Mouse (Mus musculus): ENCODE measurements at regions not wholly inside any gene's neighbourhood (a gene's known extent, or its start where the extent isn't known, plus 50 kb on each side); places are given as distances from the start of the nearest gene placed in this dataset.
A peak's percentile ranks its signal among the peaks of the same experiment; 100 is the strongest.
"Not testable (repeated sequence)": the region's sequence is repeated elsewhere in the genome, so short reads cannot be mapped to it uniquely, and the experiment has no call there.

DNA sequence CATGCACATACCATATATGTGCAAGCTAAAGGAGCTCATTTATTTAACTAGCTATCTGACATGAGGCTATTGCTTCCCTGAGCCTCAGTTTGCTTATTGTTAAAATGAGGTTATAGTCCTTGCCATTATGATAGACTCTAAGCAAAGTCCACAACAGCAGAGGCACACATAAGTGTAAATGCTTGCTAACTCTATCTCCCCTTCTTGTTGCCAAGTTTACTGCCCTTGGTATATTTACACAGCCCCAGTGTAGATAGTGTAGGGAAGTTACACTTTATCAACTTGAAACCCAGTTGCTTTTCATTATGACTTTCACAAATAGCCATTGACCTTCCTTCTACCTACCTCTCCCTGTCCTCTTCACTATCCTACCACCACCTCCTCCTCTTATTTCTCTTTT lies 782.6 kb upstream of the Agtr1b start:
- no peak for DNase-seq

DNA sequence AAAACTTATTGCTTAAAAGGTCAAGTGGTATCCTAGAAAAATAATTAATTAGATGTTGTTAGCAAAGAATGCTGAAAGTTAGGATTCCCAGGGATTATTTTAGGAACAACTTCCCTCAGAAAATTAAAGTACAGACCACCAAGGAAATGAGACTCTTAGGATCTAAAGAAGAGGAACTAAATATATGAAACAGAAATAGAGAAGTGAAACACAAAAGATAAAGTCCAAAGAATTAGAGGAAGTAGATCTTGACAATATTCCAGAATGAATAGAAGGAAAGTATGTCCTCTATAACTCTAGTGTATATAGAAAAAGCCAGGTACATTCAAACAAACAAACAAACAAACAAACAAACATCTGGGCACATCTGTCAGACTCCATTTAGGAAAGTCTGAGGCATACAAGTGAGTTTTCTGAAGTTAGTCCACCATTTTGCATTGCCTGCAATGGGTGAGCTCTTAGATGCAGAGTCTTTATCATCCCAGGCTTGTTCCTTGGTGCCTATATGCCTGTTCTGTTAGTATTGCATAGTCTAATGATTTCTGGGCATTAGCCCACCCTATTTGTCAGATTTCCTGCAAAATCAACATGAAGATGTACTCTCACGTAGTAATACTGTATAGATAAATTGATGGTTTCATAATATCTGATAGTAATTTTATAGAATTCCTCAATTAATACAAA lies 762.0 kb upstream of the Agtr1b start:
- no peak for DNase-seq

DNA sequence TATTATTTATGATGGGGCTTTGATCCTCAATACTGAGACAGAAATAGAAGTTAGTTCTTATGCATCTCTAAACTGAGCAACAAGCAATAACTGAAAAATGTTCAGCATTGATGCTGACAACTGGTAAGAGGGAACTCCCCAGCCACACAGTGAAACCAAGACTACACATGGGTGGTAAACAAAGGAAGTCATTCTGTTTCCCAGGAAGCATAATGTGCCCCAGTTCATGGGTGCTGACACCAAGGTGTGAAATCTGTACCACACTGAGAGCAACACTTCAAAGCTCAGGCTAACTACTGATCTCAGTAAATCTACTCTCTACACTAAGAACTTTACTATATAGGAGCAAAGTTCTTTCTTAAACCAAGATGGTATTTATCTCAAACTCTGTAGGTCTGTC lies 759.2 kb upstream of the Agtr1b start:
- no peak for DNase-seq

DNA sequence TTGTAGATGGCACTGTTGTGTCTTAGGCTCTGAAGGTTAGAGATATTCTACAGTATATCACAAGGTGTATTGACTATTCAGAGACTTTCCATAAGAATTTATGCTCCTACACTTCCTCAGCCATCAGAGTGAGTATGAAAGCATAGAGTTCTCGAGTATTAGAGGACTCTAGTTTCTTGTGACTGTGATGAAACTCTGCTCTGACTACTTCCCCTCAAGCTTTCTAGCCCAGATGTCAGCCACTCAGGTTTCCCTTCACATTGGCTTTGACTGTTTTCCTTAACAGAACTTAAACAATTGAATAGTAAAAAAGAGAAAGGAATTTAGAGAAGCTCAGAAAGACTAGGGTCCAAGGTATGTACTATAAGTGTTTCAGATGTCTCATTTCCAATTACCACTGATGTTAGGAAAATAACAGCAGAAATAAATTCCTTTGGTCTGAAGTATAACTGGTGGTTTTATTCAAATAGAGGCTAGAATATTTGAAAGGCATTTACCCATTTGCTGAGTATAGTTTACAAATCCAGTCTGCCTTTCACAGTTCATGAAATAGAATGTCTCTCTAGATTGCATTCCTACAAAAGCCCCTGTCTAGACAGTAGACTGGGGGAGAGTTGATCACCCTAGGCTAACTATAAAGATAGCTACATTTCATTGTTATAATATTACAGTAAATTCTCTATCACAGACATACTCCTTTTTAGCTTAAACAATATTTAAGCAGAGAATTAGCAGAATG lies 751.4 kb upstream of the Agtr1b start:
- no peak for DNase-seq

DNA sequence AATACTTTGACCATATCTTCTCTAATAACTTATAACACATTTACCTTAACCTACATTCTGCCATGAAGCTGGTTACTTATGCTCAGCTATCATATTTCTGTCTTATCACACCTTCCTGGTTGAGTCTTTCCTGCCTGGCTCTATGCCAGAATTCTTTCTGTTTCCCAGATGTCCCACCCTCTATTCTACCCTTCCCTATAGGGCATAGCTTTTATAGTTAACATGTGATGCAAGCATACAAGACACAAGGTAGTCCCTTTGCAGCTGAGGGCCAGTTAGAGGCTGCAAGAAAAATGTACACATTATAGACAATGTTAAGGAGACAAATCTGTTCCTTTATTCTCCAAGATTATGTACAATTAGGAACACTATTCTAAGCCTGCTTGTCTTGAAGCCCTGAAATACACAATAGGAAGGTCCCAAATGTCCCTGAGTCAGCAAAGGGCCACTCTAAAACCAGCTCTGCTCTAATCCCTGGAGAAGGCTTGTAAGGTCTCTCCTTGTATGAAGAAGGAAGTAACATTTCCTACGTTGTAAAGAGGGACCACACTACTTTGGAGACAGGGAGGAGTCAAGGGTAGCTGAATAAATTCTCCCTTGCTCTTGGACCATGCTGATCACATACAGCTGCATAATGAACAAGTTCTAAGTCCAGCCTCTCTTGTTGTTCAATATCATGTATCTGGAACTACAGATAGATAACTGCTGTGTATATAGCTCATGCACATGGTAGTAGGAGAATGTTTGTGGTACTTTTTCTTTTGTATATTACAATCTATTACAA lies 745.0 kb upstream of the Agtr1b start:
- DNase-seq = no peak

DNA sequence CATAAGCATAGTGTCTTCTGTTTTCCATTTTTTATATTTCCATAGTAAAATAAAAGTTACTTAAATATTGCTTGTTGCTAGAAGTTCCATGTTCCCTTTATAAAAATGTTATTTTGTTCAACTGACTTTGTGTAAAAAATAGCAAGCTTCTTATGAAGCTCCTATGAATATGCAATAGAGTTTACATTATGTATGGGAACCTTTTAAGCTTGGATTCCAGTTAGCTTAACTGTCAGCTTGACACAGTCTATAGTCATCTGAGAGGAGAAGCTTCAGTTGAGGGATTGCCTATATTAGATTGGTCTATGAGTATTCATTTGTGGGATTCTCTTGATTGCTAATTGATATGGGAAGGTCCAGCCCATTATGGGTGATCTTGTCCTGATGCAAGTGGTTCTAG lies 723.2 kb upstream of the Agtr1b start:
- no peak for DNase-seq

DNA sequence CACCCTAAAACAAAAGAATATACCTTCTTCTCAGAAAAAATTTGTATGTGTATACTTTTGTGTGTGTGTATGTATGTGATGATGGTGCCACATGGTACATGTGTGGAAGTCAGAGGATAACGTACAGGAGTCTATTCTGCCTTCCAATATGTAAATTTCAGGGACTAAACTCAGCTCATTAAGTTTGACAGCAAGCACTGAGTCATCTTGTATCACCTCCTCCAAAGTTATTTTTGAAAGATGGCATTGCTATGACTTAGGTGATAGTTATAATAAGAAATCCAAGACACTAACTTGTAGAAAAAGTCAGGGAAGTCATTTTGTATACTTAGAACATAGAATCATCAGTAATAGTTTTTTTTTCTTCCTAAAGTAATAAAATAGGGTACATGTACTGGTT lies 719.4 kb upstream of the Agtr1b start:
- DNase-seq = no peak

DNA sequence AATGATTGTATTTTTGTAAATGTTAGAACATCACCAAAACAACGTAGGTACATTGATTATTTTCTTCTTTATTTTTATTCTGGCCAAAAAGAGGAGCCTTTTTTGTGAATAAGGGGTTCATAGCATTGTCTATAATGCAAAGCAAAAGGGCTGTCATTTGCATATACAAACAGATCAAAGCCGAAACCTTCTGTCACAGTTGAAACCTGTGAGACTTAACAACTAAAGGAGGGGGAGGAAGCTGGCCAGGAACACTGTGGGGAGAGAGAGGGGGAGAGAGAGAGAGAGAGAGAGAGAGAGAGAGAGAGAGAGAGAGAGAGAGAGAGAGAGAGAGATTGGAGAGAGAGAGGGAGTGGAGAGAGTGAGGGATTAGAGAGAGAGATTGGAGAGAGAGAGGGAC lies 710.6 kb upstream of the Agtr1b start:
- no peak for DNase-seq

DNA sequence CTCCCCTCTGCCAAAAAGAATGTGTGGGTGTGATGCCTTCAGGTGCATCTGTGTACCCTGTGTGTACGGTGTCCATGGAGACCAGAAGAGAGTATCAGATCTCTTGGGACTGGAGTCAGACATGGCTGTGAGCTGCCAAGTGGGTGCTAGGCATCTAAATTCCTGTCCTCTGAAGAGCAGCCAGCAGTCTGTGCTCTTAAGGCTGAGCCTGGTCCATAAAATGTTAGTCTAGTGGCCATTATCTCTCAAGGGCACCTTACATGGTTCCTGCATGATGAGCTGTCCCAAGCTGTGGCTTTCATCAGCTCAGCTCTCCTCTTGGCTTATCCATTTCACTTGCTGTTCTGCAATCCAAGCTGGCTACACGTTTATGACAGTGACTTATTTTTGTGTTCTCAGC lies 686.4 kb upstream of the Agtr1b start:
- not testable (repeated sequence) for DNase-seq

DNA sequence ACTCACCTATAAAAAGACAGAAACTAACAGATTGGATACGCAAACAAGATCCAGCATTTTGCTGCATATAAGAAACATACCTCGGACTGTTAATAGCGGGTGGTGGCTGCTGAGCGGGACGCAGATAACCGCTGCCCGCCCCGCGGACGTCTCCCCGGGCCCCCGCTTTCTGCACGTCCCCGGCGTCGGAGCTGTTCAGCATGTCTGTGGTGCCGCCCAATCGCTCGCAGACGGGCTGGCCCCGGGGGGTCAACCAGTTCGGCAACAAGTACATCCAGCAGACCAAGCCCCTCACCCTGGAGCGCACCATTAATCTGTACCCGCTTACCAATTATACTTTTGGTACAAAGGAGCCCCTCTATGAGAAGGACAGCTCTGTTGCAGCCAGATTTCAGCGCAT lies 682.4 kb upstream of the Agtr1b start:
- DNase-seq = not testable (repeated sequence)

DNA sequence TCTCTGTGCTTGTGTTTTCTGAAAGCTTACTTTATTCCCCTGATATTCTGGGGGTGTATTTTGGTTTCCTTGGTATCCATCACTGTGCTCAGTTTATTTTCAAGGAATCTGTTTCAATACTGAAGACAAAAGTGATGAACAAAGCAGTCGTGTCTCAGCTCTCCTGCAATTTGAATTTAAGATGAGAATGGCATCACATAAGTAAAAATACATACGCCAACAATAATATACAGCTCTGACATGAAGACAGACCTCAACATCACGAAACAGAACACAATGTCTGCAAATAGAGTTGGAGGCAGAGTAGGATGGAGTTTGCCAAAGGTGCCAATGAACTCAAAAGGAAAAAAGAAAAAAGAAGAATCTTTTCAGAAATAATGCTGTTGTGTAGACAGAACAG lies 679.0 kb upstream of the Agtr1b start:
- DNase-seq = no peak

DNA sequence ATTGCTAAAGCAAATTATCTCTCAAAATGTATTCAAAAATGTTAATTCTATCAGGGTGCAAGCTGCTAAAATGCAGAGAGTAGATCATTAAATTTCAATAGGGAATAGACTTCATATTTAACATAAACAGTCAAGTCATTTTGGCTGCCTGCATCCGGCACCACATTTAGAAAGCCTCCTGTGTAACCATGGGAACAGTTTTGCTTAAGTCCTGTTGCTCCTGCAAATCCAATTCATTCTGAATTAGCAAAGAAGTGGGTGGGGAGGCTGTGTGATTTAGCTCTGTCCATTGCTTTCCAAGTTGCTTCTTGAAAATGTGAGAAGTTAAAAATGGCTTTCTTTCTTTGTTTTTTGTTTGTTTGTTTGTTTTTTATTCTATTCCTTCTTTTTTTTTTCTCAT lies 658.9 kb upstream of the Agtr1b start:
- DNase-seq = no peak

DNA sequence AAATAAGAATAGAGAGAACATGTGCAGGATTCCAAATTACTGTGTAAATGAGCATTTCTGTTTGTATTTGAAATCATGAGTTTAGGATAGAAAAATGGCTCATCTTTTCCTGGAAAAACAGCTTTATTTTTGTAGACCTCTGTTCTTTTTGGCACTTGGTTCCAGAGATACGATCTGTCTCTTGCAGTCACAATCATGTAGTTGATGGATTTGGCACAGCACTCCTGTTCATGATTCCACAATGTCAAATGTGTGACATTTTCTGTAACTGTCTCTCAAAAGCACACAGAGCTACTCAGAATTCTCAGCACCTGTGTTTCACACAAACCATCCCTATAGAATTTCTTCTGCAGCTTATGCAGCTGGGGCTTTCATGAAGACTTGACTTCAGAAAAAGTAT lies 654.0 kb upstream of the Agtr1b start:
- DNase-seq = no peak

DNA sequence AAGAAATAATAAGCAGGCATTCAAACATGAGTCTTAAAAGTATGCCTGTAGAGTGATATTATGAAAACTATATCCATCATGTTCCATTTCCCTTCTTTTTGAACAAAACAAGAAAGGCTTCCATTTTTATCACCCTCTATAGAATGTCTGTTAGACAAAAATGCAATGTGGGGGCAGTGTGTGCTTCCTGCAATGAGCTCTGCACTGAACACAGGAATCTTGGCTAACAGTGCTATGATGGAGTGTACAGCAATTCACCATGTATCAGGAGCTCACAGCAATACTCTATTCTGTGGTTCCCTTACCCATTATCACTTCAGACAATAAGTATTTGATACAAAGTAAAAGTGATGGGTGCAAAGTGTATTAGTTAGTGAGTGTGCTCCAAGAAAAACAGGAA lies 653.3 kb upstream of the Agtr1b start:
- DNase-seq = no peak

DNA sequence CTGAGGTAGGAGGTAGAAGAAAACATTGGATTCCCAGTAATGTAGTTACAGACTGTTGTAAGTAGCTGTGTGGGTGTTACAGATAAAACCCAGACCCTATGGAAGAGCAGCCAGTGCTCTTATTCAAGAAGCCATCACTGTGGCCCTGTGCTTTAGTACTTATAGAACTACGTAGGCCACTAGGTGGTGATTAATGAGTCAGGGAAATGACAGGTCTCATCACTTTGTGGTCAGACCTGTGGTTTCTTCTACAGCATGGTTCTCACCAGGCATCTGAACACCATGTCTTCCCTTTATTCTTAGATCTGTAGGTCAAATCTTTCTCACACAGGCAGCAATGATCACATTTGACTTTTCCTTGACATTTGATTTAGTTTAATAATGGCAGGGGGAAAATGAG lies 642.7 kb upstream of the Agtr1b start:
- no peak for DNase-seq

DNA sequence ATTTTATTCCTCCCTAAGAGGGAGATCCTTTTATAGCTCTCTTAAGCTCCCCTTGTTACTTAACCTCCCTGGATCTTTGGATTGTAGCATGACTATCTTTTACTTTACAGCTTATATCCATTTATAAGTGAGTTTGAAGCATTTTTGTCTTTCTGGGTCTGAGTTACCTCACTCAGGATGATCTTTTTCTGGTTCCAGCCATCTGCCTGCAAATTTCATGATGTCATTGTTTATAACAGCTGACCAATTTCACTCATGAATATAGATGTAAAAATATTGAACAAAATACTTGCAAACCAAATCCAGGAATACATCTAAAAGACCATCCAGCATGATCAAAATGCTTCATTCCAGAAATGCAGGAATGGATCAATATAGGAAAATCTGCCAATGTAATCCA lies 631.3 kb upstream of the Agtr1b start:
- DNase-seq = no peak

DNA sequence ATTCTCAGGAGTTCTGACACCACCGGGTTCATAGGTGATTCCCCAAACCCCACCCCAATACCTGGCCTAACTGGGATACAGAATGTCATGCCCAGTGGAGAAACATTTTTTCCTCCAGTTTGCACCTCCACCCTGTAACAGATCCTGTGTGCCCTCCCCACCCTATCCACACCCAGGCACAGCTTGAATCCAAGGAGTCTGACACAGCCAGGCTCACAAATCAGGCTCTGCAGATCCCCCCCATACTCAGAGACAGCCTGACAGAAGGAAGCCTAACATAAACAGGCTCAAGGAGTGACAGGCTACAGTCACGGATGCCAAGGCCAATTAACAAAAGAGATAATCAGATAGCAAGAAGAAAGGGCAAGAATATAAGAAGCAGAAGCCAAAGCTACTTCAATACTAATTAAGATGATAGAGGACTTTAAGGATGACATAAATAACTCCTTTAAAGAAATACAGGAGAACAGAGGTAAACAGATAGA lies 622.6 kb upstream of the Agtr1b start:
- DNase-seq = no peak

DNA sequence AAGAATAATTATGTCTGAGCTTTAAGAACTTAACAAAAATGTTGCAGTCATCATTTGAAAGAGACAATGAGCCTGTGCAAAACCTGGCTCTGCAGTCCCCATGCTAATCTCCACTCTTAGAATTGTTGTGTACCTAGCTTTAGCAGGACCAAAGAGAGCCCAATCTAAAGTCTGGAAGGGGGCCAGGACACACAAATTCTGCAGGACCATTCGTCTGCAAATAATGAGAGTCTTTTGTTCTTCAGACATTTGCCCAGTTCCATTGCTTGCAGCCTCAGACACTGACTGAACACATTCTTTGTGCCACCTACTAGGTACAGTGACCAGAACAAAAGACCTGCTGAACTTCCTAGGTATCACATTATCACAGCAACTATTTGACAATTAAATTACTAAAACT lies 620.0 kb upstream of the Agtr1b start:
- peak; percentile 5 for DNase-seq

DNA sequence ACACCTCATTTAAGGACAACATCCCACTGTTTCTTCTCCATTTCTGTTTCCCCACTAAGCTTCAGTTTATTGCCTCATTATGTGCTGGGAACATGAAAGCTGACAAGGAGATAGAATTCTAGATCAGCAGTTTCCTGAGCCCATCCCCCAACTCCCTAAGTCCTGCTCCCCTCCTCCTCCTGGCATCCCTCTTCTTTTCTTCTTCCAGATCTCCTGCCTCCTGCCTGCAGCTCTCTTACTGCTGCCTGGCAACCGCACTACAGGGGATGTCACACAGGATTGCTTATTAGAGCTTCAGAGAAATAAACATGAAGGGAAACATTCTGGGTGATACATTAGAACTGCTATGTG lies 619.4 kb upstream of the Agtr1b start:
- no peak for DNase-seq

DNA sequence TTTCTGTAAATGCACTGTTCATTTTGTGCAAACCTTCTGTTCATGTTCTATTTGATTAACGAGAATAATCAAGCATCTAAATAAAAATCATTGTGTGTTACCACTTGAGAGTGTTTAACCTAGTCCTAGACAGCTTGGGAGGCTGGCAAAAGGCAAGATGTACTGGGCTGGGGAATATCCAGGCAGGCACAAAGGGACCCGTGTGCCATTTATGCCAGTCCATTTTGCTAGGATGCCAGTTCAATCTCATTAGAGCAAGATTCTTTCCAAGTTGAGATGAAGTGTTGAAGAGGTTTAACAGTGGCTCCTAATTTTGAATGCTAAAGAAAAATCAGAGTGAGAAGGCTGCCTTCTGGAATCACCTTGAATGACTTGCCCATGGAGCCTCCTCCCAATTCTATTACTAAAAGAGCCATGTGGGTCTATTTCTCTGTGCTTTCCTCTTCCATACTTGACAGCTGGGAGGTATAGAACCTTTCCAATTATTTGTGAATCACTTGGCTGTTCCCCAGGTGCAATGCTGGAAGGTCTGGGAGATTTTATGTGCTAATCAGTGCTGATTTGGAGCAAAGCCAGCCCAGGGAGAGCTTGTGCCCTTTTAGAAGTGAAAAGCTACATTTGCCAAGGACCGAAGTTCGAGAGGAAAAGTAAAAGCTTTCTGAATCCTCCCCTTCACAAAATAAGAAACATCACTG lies 618.9 kb upstream of the Agtr1b start:
- DNase-seq = peak; percentile 24

DNA sequence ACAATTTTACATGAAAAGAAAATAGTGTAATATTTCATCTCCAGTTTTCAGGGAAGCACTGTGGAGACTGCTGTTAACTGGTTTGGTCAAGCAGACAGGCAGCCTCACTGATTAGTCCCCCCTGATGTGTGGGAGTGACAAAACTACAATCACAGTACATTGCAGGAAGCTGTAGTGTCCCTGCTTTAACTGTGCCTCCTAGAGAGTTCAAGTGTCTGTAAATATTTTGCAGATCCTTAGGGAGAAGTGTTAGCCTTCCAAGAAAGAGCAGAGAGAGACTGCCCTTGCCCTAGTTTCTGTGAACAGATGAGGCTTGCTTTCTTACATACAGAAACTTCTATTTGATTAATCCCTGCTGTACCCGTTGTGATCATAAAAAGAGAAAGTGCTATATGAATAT lies 617.2 kb upstream of the Agtr1b start:
- DNase-seq = no peak

DNA sequence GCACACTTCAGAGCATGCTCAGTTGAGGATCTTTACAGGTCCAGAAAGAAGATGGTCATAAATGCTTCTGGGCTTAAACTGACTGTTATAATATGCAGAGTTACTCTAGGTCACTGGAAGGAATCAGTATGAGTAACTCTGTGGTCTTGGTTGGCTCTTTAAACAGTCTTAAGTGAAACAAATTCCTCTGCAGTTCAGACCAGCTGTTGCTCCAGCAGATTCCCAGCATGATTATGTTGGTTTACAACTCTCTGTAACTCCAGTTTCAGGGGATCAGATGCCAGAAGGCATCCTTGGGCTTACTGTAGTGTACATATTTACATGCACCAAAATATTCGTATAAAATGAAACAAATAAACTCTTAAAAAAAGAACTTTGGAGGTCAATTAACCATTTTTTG lies 606.1 kb upstream of the Agtr1b start:
- no peak for DNase-seq
